Mouse (Mus musculus): ENCODE results near the gene Prkn. TPM values are rescaled to one million over a fixed set of nuclear protein-coding genes. Genes with fewer than 3 reads are reported as not detected.

Gene Prkn
- polyA plus RNA-seq, 1 experiment, result 1.00 TPM

DNA sequence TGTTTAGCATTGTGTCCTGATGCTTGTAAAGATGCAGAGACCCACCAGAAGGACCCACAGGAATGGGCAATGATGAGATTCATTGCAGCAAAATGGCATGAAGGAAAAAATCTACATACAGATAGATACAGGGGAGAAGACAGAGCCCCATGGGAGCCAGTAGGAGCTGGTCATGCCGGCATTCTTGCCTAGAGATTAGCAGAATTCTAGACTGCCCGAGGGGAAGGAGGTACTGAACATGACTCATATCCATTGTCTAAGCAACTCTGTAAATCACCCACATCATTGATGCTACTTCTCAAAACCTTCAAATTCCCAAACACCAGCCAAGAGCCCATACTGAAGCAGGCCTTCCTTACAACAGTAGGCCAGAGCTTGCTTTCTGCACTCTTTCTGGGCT lies 591.1 kb downstream of the Prkn start:
- TF ChIP-seq GATA1 (IDR thresholded peaks at IDR 0.05; ENCODE audit: borderline replicate concordance, low read length) (no peak), FLI1 (IDR thresholded peaks at IDR 0.05; ENCODE audit: low read length) (no peak)
- no peaks in the 10 kb centered on the region for H3K36me3 ChIP-seq (replicated peaks; ENCODE audit: low read length)

DNA sequence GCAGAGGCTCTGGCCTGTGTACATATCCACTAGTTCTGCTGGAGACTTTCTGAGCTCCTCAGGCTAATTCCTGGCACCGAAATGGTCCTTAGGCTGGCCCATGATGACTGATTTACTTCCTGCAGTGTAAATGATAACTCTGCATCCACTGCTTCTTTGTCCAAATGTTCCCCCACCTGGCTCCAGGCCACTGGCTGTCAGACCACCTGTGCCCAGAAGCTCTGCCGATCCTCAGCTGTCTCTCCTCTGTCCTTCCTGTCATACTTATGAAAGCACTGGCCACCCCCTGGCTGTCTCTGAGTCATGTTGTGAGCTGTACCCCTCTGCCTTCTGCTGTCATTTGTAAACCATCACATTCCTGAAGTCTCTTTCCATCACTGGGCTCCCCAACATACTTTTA lies 592.4 kb downstream of the Prkn start:
- TF ChIP-seq GATA1 (IDR thresholded peaks at IDR 0.05; ENCODE audit: borderline replicate concordance, low read length) (no peak), FLI1 (IDR thresholded peaks at IDR 0.05; ENCODE audit: low read length) (no peak)
- no peak overlapping the region for H3K4me3 ChIP-seq (replicated peaks)
- no peaks in the 10 kb centered on the region for H3K4me1 ChIP-seq
- no peaks in the 10 kb centered on the region for H3K27me3 ChIP-seq (replicated peaks)
- peaks cover 14% of the 10 kb centered on the region for H3K9me3 ChIP-seq
- H3K36me3 ChIP-seq (replicated peaks; ENCODE audit: low read length), result no peaks in the 10 kb centered on the region

More for the DNA sequence above, 591.1 kb downstream of the Prkn start:
- H3K4me3 ChIP-seq (replicated peaks), result no peak overlapping the region
- H3K9me3 ChIP-seq, result peaks cover 14% of the 10 kb centered on the region
- H3K27me3 ChIP-seq (replicated peaks), result no peaks in the 10 kb centered on the region
- no peaks in the 10 kb centered on the region for H3K4me1 ChIP-seq

DNA sequence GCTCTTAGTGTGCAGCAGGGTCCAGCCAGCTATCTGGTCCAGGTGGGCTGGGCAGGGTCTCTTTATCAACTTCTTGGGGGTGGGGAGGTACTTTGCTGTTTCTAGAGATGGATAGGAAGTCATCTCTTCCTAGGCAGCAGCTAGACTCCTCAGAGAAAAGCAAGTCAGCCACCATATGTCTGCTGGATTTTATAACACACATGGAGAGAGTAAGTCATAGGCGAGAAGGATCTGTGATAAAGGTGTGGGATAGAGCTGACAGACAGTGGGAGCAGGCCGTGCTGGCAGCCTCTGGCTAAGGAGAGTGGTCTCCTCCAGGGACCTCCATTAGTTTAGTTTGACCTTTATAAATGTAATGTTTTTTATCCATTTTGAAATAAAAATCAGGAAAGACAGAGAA lies 622.5 kb downstream of the Prkn start:
- Histone ChIP-seq H3K9me3 (0 out of 2 replicates have a peak, but pooled peaks cover 3% of the 10 kb centered on the region), H3K36me3 (replicated peaks; ENCODE audit: low read length) (no peaks in the 10 kb centered on the region), H3K27me3 (replicated peaks) (no peaks in the 10 kb centered on the region), H3K4me3 (replicated peaks) (no peak overlapping the region), H3K4me1 (no peaks in the 10 kb centered on the region; the same call in 1 of the 2 replicates)
- TF ChIP-seq FLI1 (IDR thresholded peaks at IDR 0.05; ENCODE audit: low read length) (no peak), GATA1 (IDR thresholded peaks at IDR 0.05; ENCODE audit: borderline replicate concordance, low read length) (no peak)

DNA sequence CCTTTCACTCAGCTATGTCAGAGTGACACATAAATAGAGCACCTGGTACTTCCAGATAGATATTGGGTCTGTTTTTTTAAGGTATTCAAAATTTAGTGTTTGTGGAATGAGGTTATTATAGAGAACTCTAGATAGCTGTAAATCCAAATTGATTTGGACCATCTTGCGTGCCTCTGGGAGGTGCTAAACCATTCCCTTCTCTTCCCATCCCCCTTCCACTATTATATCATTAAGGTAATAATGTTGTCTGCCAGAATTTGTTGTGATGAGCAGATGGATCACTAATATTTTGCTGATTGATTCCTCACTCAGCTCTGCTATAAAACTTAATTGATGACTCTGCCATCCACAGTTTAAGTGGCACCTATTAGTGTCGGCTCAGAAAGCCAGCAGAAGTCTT lies 625.9 kb downstream of the Prkn start:
- Histone ChIP-seq H3K4me3 (replicated peaks) (no peak overlapping the region), H3K9me3 (no peaks in the 10 kb centered on the region; the same call in 1 of the 2 replicates), H3K27me3 (replicated peaks) (no peaks in the 10 kb centered on the region), H3K4me1 (no peaks in the 10 kb centered on the region; the same call in 1 of the 2 replicates), H3K36me3 (replicated peaks; ENCODE audit: low read length) (no peaks in the 10 kb centered on the region)
- TF ChIP-seq GATA1 (IDR thresholded peaks at IDR 0.05; ENCODE audit: borderline replicate concordance, low read length) (no peak), FLI1 (IDR thresholded peaks at IDR 0.05; ENCODE audit: low read length) (no peak)

DNA sequence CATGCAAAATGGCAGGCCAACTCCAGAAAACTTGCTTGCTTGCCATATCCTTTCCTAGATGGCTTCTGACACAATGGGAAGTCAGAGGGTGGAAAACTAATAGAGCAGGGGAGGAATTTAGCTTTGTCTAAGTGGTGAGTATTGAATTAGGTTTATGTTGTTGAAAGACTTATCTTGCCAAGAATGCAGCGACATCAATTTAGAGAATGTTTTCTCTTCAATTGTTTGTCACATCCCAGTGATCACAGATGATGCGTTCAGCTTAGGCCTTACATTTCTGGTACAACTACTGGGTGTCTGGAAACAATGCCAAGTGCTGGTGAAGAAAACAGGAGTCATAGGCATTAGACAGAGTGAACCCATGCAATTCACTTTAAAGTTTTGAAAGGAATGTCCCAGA lies 628.4 kb downstream of the Prkn start:
- no peaks in the 10 kb centered on the region; the same call in 1 of the 2 replicates for H3K9me3 ChIP-seq
- H3K4me1 ChIP-seq, result no peaks in the 10 kb centered on the region; the same call in 1 of the 2 replicates
- TF ChIP-seq FLI1 (IDR thresholded peaks at IDR 0.05; ENCODE audit: low read length), result no peak
- TF ChIP-seq GATA1 (IDR thresholded peaks at IDR 0.05; ENCODE audit: borderline replicate concordance, low read length), result no peak
- H3K27me3 ChIP-seq (replicated peaks), result no peaks in the 10 kb centered on the region
- H3K36me3 ChIP-seq (replicated peaks; ENCODE audit: low read length), result no peaks in the 10 kb centered on the region
- H3K4me3 ChIP-seq (replicated peaks), result no peak overlapping the region

DNA sequence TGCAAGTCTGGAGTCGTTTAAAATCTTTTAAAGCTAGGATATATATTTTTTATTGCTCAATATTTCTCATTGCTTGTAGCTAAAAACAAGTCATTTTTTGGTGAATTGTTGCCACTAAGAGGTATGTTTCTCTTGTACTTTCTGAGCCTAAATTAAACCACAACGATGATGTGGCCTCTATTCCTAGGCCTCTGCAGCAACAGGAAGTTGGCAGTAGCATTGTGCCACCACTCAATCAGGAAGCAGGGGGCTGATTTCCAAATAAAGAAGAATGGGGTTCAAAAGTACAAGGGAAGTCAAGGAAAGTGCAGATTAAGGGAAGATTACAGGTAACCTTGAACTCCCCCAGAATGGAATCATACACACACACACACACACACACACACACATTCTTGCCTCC lies 642.8 kb downstream of the Prkn start:
- Histone ChIP-seq H3K9me3 (0 out of 2 replicates have a peak, but pooled peaks cover 7% of the 10 kb centered on the region), H3K36me3 (replicated peaks; ENCODE audit: low read length) (no peaks in the 10 kb centered on the region), H3K4me1 (no peaks in the 10 kb centered on the region), H3K27me3 (replicated peaks) (no peaks in the 10 kb centered on the region), H3K4me3 (replicated peaks) (no peak overlapping the region)
- TF ChIP-seq FLI1 (IDR thresholded peaks at IDR 0.05; ENCODE audit: low read length) (no peak), GATA1 (IDR thresholded peaks at IDR 0.05; ENCODE audit: borderline replicate concordance, low read length) (no peak)

DNA sequence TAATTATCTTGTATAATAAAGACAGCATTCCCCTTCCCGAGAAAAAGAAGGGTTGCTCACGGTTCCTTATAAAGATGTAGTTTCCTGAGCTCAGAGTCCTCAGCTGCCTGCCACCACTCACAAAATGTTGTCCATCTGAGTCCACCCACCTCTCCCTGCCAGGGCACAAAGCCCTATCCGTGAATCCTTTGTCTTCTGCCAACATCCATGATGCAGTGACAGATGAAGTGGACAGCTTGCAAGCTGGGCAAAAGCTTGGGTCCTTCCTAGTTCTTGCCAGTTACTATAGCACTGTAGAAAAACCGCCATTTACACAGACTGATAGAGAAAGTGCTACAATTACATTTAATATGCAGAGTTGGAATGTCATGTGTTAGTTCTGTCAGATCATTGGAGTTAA lies 649.9 kb downstream of the Prkn start:
- Histone ChIP-seq H3K9me3 (peaks cover 22% of the 10 kb centered on the region), H3K4me3 (replicated peaks) (no peak overlapping the region), H3K36me3 (replicated peaks; ENCODE audit: low read length) (no peaks in the 10 kb centered on the region), H3K4me1 (no peaks in the 10 kb centered on the region), H3K27me3 (replicated peaks) (no peaks in the 10 kb centered on the region)
- TF ChIP-seq GATA1 (IDR thresholded peaks at IDR 0.05; ENCODE audit: borderline replicate concordance, low read length) (no peak), FLI1 (IDR thresholded peaks at IDR 0.05; ENCODE audit: low read length) (no peak)

DNA sequence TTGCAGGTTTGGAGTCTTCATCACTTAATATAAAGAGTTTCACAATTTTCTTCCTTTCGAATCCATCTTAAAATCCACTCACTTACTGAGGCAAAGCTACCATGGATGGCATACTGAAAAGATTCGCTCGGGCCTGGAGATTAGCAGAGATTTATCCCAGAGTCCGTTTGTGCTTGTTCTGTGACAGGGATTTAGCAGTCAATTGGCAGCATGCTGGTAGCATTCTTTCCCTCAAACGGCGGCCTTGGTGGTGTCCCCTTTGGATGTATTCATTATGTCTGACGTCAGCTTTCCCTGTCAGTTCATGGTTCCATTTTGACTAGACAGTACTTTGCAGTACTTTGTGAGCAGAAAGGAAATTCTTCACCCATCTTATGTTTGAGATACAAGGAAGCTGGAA lies 662.4 kb downstream of the Prkn start:
- Histone ChIP-seq H3K4me3 (replicated peaks) (no peak overlapping the region), H3K9me3 (peaks cover 8% of the 10 kb centered on the region), H3K36me3 (replicated peaks; ENCODE audit: low read length) (no peaks in the 10 kb centered on the region), H3K27me3 (replicated peaks) (no peaks in the 10 kb centered on the region), H3K4me1 (no peaks in the 10 kb centered on the region)
- TF ChIP-seq GATA1 (IDR thresholded peaks at IDR 0.05; ENCODE audit: borderline replicate concordance, low read length), result no peak
- TF ChIP-seq FLI1 (IDR thresholded peaks at IDR 0.05; ENCODE audit: low read length), result no peak

DNA sequence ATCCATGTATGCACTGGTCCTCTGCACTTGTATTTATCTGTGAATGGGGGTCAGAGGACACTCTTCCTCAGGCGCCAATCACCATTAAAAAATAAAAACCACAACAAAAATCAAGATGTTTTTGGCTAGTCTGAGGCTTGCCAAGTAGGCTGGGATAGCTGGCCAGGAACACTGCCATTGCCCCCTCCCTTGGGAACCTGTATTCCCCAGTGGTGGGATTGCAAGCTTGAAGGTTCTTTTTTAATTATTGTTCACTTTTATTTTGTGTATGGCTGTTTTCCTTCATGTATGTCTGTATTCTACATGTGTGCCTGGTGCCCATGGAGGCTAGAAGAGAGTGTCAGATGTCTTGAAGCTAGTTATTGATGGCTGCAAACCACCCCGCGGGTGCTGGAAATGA lies 664.3 kb downstream of the Prkn start:
- H3K36me3 ChIP-seq (replicated peaks; ENCODE audit: low read length), result no peaks in the 10 kb centered on the region
- TF ChIP-seq FLI1 (IDR thresholded peaks at IDR 0.05; ENCODE audit: low read length) (no peak), GATA1 (IDR thresholded peaks at IDR 0.05; ENCODE audit: borderline replicate concordance, low read length) (no peak)
- H3K9me3 ChIP-seq, result peaks cover 9% of the 10 kb centered on the region
- no peaks in the 10 kb centered on the region for H3K4me1 ChIP-seq
- no peak overlapping the region for H3K4me3 ChIP-seq (replicated peaks)
- no peaks in the 10 kb centered on the region for H3K27me3 ChIP-seq (replicated peaks)

DNA sequence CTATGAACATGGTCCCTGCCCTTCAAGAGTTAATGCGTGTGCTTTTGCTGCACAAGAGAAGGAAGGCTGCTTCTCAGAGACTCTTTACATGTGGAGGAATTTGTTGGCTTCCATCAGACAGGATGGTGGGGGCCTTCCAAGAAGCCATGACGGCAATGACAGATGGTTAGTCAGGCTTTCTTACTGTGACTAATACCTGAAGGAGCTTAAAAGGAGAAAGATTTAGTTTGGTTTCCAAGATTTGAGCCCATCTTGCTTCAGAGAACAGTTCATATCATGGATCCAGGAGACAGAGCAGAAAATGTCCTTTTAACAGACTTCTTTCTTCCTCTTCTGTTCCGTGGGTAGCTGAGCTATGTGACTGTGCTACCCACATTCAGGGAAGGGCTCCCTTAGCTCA lies 666.9 kb downstream of the Prkn start:
- no peaks in the 10 kb centered on the region for H3K27me3 ChIP-seq (replicated peaks)
- no peak for TF ChIP-seq GATA1 (IDR thresholded peaks at IDR 0.05; ENCODE audit: borderline replicate concordance, low read length)
- TF ChIP-seq FLI1 (IDR thresholded peaks at IDR 0.05; ENCODE audit: low read length), result no peak
- no peak overlapping the region for H3K4me3 ChIP-seq (replicated peaks)
- no peaks in the 10 kb centered on the region for H3K4me1 ChIP-seq
- no peaks in the 10 kb centered on the region for H3K36me3 ChIP-seq (replicated peaks; ENCODE audit: low read length)
- H3K9me3 ChIP-seq, result peaks cover 11% of the 10 kb centered on the region; the same call in 1 of the 2 replicates

DNA sequence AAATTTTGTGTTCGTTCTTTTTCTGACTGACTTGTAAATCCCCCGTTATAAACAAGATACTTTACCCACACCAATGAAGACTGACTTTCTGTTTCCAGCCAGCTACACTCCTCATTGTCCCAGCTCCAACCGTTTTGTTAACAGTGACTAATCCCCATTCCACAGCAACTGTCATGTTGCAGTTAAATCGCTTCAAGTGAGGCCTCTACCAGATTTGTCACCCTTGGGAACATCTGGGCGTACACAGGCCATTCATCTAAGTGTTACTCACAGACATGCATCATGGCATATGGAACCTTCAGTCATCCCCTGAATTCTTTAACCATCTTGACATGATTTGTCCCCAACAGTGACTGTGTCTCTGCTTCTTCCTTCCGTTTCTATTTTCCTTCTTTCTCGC lies 669.9 kb downstream of the Prkn start:
- Histone ChIP-seq H3K4me1 (no peaks in the 10 kb centered on the region), H3K27me3 (replicated peaks) (no peaks in the 10 kb centered on the region), H3K36me3 (replicated peaks; ENCODE audit: low read length) (no peaks in the 10 kb centered on the region), H3K9me3 (peaks cover 17% of the 10 kb centered on the region; the same call in 1 of the 2 replicates), H3K4me3 (replicated peaks) (no peak overlapping the region)
- TF ChIP-seq GATA1 (IDR thresholded peaks at IDR 0.05; ENCODE audit: borderline replicate concordance, low read length) (no peak), FLI1 (IDR thresholded peaks at IDR 0.05; ENCODE audit: low read length) (no peak)
